Mouse (Mus musculus) spleen, postnatal 0 days (tissue): ENCODE results near the gene Gm21292. TPM values are rescaled to one million over a fixed set of nuclear protein-coding genes. Genes with fewer than 3 reads are reported as not detected.

Source experiments
- polyA plus RNA-seq: library from polyadenylated mRNA; unstranded; fragments of >200 nt; fragmentation: Nextera tagmentation; extraction: Ambion mirVana; gene quantifications from 2 replicates; pipeline ENCODE4 v1.2.1, GENCODE M21; 2015

Gm21292 gene
- polyA plus RNA-seq = not detected in 2 replicates

DNA sequence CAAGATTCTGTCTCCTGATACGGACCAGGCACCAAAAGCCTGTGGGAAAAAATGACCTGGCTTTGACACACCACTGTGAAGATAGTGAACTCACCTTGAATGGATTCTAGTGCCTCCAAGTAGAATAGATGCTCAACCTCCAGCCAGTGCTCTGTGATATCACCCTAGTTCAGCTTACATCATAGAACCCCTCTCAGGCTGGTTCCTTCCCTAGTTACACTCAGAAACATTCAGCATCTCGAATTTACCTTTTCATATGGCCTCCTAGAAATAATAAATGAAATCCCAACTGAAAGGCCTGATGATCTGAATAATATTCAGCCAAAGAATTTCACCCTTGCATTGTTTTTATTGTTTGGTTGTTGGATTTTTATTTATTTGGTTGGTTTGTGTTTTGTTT lies at the start of gene Gm21292:
Gene Gm21292 (minus strand): TSS at position 101 of the 400 bp plus-strand sequence.

Other genes starting within 250 kb of the Gm21292 start
- not detected in 2 replicates for gene Gm21721, start 68.3 kb upstream of the Gm21292 start, polyA plus RNA-seq
- gene Gm21812, start 213.3 kb upstream of the Gm21292 start, polyA plus RNA-seq = not detected in 2 replicates